Mouse (Mus musculus): ENCODE data around the gene Srp54c. TPM values are rescaled to one million over a fixed set of nuclear protein-coding genes. Genes with fewer than 3 reads are reported as not detected.
"Not testable (repeated sequence)": the region's sequence is repeated elsewhere in the genome, so short reads cannot be mapped to it uniquely, and the experiment has no call there.

Gene Srp54c
- polyA plus RNA-seq, 2 experiments: 55.5 to 77.8 TPM

DNA sequence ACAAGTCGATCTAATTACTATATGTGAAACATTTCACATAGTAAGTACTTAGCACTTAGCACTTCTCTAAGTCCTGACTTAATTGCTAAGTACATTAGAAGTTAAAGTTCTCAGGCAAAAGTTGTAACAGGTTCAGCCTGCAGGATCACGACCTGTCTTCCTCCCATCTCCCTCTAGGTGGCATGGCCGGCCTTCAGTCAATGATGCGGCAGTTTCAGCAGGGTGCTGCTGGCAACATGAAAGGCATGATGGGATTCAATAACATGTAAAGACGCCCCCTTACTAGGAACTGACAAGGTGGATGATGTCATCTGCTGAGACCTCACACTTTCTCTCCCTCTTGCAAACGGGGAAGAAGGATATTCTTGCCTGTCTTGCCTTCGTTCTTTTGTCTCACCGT is 32.0 kb downstream of the Srp54c start:
- H3K27me3 ChIP-seq (ENCODE audit: control insufficient read depth, insufficient read depth, low read length); H3K9me3 ChIP-seq (ENCODE audit: control insufficient read depth, low read length); ATAC-seq (ENCODE audit: low FRiP score, low read depth); H3K27ac ChIP-seq (replicated peaks; ENCODE audit: low read depth, low read length); DNase-seq (ENCODE audit: low spot score); H3K4me1 ChIP-seq (ENCODE audit: control insufficient read depth, insufficient read depth, low read length); H3K9ac ChIP-seq (ENCODE audit: low read depth, low read length, severe bottlenecking); H3K4me3 ChIP-seq (replicated peaks; ENCODE audit: low read length); H3K4me2 ChIP-seq (replicated peaks; ENCODE audit: low read depth, low read length, severe bottlenecking): not testable (repeated sequence)
- H3K36me3 ChIP-seq (ENCODE audit: control insufficient read depth, insufficient read depth, low read length): peaks cover 20% of the 10 kb centered on the region
- no CpG with 5 or more reads among the region's 8 CpGs for WGBS

GRCm38 (mm10) chr12:55263385-55263784 is 33.4 kb downstream of the Srp54c start:
- H3K9me3 ChIP-seq (ENCODE audit: control insufficient read depth, low read length); H3K27me3 ChIP-seq (ENCODE audit: control insufficient read depth, insufficient read depth, low read length): not testable (repeated sequence)
- no CpG with 5 or more reads among the region's 5 CpGs for WGBS

DNA sequence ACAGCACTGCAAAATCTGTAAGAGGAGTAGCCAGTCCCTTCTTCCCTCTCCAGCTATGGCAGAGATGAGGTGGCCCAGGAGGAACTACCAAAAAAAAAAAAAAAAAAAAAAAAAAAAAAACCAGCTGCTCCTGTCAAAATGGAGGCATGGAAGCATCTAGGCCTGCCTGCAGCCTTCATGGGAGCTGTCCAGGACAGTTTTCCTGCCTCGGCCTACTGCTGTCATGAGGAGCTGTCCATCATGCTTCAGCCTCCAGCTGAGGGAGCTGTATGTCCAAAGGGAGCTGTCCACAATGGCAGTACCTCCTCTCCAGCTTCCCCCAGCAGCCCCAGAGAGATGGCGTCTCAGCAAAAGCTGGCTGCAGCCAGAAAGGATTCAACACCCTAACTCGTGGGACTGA is 42.3 kb downstream of the Srp54c start:
- H3K4me2 ChIP-seq (replicated peaks; ENCODE audit: low read depth, low read length, severe bottlenecking): no peak overlapping the region
- H3K4me3 ChIP-seq (replicated peaks; ENCODE audit: low read length): no peak overlapping the region
- no peaks in the 10 kb centered on the region for H3K27me3 ChIP-seq (ENCODE audit: control insufficient read depth, insufficient read depth, low read length)
- H3K36me3 ChIP-seq (ENCODE audit: control insufficient read depth, insufficient read depth, low read length): no peaks in the 10 kb centered on the region
- DNase-seq (ENCODE audit: low spot score) (no peak), ATAC-seq (ENCODE audit: low FRiP score, low read depth) (no peak)
- no peak for TF ChIP-seq POLR2A (IDR thresholded peaks at IDR 0.05; ENCODE audit: borderline replicate concordance, extremely low read depth, insufficient read depth, insufficient read length)
- H3K9ac ChIP-seq (ENCODE audit: low read depth, low read length, severe bottlenecking): no peak overlapping the region
- no peaks in the 10 kb centered on the region for H3K4me1 ChIP-seq (ENCODE audit: control insufficient read depth, insufficient read depth, low read length)
- 77% methylated on average over 3 of the region's 3 CpGs for WGBS
- H3K9me3 ChIP-seq (ENCODE audit: control insufficient read depth, low read length): no peaks in the 10 kb centered on the region
- no peak overlapping the region for H3K27ac ChIP-seq (replicated peaks; ENCODE audit: low read depth, low read length)

More at GRCm38 (mm10) chr12:55263385-55263784, 33.4 kb downstream of the Srp54c start:
- DNase-seq (ENCODE audit: low spot score); ATAC-seq (ENCODE audit: low FRiP score, low read depth); H3K9ac ChIP-seq (ENCODE audit: low read depth, low read length, severe bottlenecking); H3K36me3 ChIP-seq (ENCODE audit: control insufficient read depth, insufficient read depth, low read length); H3K4me1 ChIP-seq (ENCODE audit: control insufficient read depth, insufficient read depth, low read length); H3K27ac ChIP-seq (replicated peaks; ENCODE audit: low read depth, low read length); H3K4me2 ChIP-seq (replicated peaks; ENCODE audit: low read depth, low read length, severe bottlenecking); H3K4me3 ChIP-seq (replicated peaks; ENCODE audit: low read length): not testable (repeated sequence)

GRCm38 (mm10) chr12:55277583-55277982 is 47.6 kb downstream of the Srp54c start:
- 90% methylated on average over 3 of the region's 6 CpGs for WGBS
- not testable (repeated sequence) for H3K4me3 ChIP-seq (replicated peaks; ENCODE audit: low read length); ATAC-seq (ENCODE audit: low FRiP score, low read depth); H3K27ac ChIP-seq (replicated peaks; ENCODE audit: low read depth, low read length); H3K4me2 ChIP-seq (replicated peaks; ENCODE audit: low read depth, low read length, severe bottlenecking); H3K4me1 ChIP-seq (ENCODE audit: control insufficient read depth, insufficient read depth, low read length); H3K9ac ChIP-seq (ENCODE audit: low read depth, low read length, severe bottlenecking); DNase-seq (ENCODE audit: low spot score); H3K36me3 ChIP-seq (ENCODE audit: control insufficient read depth, insufficient read depth, low read length); H3K27me3 ChIP-seq (ENCODE audit: control insufficient read depth, insufficient read depth, low read length); H3K9me3 ChIP-seq (ENCODE audit: control insufficient read depth, low read length)

DNA sequence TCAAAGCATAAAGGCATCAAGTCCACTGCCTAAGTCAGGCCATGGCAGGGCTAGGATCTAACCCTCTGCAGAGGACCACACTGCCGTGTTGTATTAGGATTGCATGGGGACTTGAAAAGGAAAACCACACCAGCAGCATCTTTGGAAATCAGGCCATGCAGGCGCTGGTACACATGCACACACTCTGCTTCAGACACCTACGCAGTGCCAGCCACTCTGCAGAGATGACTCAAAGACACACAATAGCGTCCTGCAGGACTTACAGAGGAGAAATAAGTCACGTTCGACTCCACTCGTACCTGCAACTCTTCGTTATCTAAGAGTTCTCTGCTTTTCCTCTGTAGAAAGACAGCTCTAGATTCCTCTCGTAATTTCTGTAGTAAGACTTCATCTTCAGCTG is 68.1 kb downstream of the Srp54c start:
- 92% methylated on average over 9 of the region's 9 CpGs for WGBS

GRCm38 (mm10) chr12:55299336-55299735 is 69.4 kb downstream of the Srp54c start, which contains the start of gene 1110008L16Rik:
Gene 1110008L16Rik (plus strand): TSS chr12:55299577.
- Histone ChIP-seq H3K4me1 (ENCODE audit: control insufficient read depth, insufficient read depth, low read length) (peaks cover 19% of the 10 kb centered on the region), H3K4me2 (replicated peaks; ENCODE audit: low read depth, low read length, severe bottlenecking) (no peak within 1 kb of the TSS), H3K27me3 (ENCODE audit: control insufficient read depth, insufficient read depth, low read length) (no peaks in the 10 kb centered on the region), H3K9me3 (ENCODE audit: control insufficient read depth, low read length) (no peaks in the 10 kb centered on the region), H3K4me3 (replicated peaks; ENCODE audit: low read length) (no peak within 1 kb of the TSS), H3K36me3 (ENCODE audit: control insufficient read depth, insufficient read depth, low read length) (peaks cover 39% of the 10 kb centered on the region), H3K9ac (ENCODE audit: low read depth, low read length, severe bottlenecking) (no peak within 1 kb of the TSS), H3K27ac (replicated peaks; ENCODE audit: low read depth, low read length) (no peak within 1 kb of the TSS)
- no peak for ATAC-seq (ENCODE audit: low FRiP score, low read depth)
- DNase-seq (ENCODE audit: low spot score): no peak
- no peak for TF ChIP-seq POLR2A (IDR thresholded peaks at IDR 0.05; ENCODE audit: borderline replicate concordance, extremely low read depth, insufficient read depth, insufficient read length)
- WGBS: 76% methylated on average over 5 of the region's 5 CpGs

More for the DNA sequence above, 68.1 kb downstream of the Srp54c start:
- H3K4me3 ChIP-seq (replicated peaks; ENCODE audit: low read length): no peak overlapping the region
- H3K36me3 ChIP-seq (ENCODE audit: control insufficient read depth, insufficient read depth, low read length): peaks cover 48% of the 10 kb centered on the region
- no peaks in the 10 kb centered on the region for H3K27me3 ChIP-seq (ENCODE audit: control insufficient read depth, insufficient read depth, low read length)
- ATAC-seq (ENCODE audit: low FRiP score, low read depth) (no peak), DNase-seq (ENCODE audit: low spot score) (no peak)
- no peak overlapping the region for H3K9ac ChIP-seq (ENCODE audit: low read depth, low read length, severe bottlenecking)
- no peak overlapping the region for H3K4me2 ChIP-seq (replicated peaks; ENCODE audit: low read depth, low read length, severe bottlenecking)
- H3K4me1 ChIP-seq (ENCODE audit: control insufficient read depth, insufficient read depth, low read length): peaks cover 14% of the 10 kb centered on the region
- no peaks in the 10 kb centered on the region for H3K9me3 ChIP-seq (ENCODE audit: control insufficient read depth, low read length)
- TF ChIP-seq POLR2A (IDR thresholded peaks at IDR 0.05; ENCODE audit: borderline replicate concordance, extremely low read depth, insufficient read depth, insufficient read length): no peak
- H3K27ac ChIP-seq (replicated peaks; ENCODE audit: low read depth, low read length): no peak overlapping the region

Measured in limb, embryonic 14.5 days (tissue).